Mouse (Mus musculus) layer of hippocampus, adult 18-20 months (tissue): Measurements from ENCODE around the gene Notum. TPM values are rescaled to one million over a fixed set of nuclear protein-coding genes. Genes with fewer than 3 reads are reported as not detected.

Source experiments
- DNase-seq, 2 experiments: peaks; one replicate each; pipeline ENCODE4 v3.0.0; 2022; ENCODE audit warnings: low spot score in 2 of 2
- microRNA-seq, 2 experiments: library from miRNA; unstranded; fragments of <30 nt; microRNA quantifications; one replicate each; pipeline ENCODE4 v1.2.0; 2021
- total RNA-seq, 2 experiments: library from RNA; stranded (reverse); gene quantifications; 2 replicates each; pipeline ENCODE4 v1.2.3; 2021

Notum gene
- total RNA-seq, 2 experiments from 2014 or later, result 2.6 to 5.5 TPM

- no peak for DNase-seq
Observed at GRCm38 (mm10) chr11:120620195-120620594, 40.8 kb downstream of the Notum start.

- DNase-seq, result no peak
Observed at GRCm38 (mm10) chr11:120618619-120619535, 42.1 kb downstream of the Notum start.

- DNase-seq, result peak; percentile 88 to 94
Observed at GRCm38 (mm10) chr11:120617519-120618112, 43.4 kb downstream of the Notum start, which contains the start of gene Pcyt2. Pcyt2 (minus strand) TSS chr11:120617936.

- DNase-seq, result no peak
Observed at GRCm38 (mm10) chr11:120616617-120617294, 44.2 kb downstream of the Notum start.

- DNase-seq, result no peak
Observed at GRCm38 (mm10) chr11:120615606-120616203, 45.3 kb downstream of the Notum start.

- no peak for DNase-seq
Observed at GRCm38 (mm10) chr11:120615167-120615566, 45.8 kb downstream of the Notum start.

GRCm38 (mm10) chr11:120613976-120614375 lies 47.0 kb downstream of the Notum start:
- DNase-seq, result no peak

- DNase-seq, result no peak
Observed at GRCm38 (mm10) chr11:120613481-120613972, 47.4 kb downstream of the Notum start.

GRCm38 (mm10) chr11:120612763-120613162 lies 48.2 kb downstream of the Notum start:
- DNase-seq, result peak in 1 of 2 experiments; percentile 77

- no peak for DNase-seq
Observed at GRCm38 (mm10) chr11:120610477-120611046, 50.4 kb downstream of the Notum start.

- DNase-seq, result no peak
Observed at GRCm38 (mm10) chr11:120609250-120609649, 51.7 kb downstream of the Notum start.

- DNase-seq, result no peak
Observed at GRCm38 (mm10) chr11:120608241-120609034, 52.5 kb downstream of the Notum start, which contains the start of gene Npb. Npb (plus strand) TSS chr11:120608477.

GRCm38 (mm10) chr11:120606764-120607163 lies 54.2 kb downstream of the Notum start:
- DNase-seq, result no peak

GRCm38 (mm10) chr11:120605667-120606066 lies 55.3 kb downstream of the Notum start:
- no peak for DNase-seq

Small RNA genes within 50 kb of the gene (microRNA-seq; reads per million reads assigned to microRNA genes)
- gene Mir6936, result 2.1 to 2.5 reads per million in 2 experiments

Other genes starting within 250 kb of the Notum start
- 10 to 100 TPM; 60.0 to 61.9 TPM for gene Nploc4, start 223.5 kb downstream of the Notum start, total RNA-seq
- gene Tspan10, start 218.5 kb downstream of the Notum start, total RNA-seq, result not detected
- under 1 TPM; 0.43 to 0.82 TPM for gene Pde6g, start 207.7 kb downstream of the Notum start, total RNA-seq
- 10 to 100 TPM; 13.1 to 13.5 TPM for gene Oxld1, start 203.1 kb downstream of the Notum start, total RNA-seq
- 10 to 100 TPM; 24.6 to 32.9 TPM for gene Ccdc137, start 203.1 kb downstream of the Notum start, total RNA-seq
- 10 to 100 TPM; 53.0 to 53.6 TPM for gene Arl16, start 193.6 kb downstream of the Notum start, total RNA-seq
- gene Mrpl12, start 176.6 kb downstream of the Notum start, total RNA-seq, result 10 to 100 TPM; 65.1 to 67.5 TPM
- 10 to 100 TPM; 18.9 to 19.3 TPM for gene Slc25a10, start 169.3 kb downstream of the Notum start, total RNA-seq
- not detected for gene Gcgr, start 130.5 kb downstream of the Notum start, total RNA-seq
- gene Mcrip1, start 111.4 kb downstream of the Notum start, total RNA-seq, result 10 to 100 TPM; 68.8 to 74.5 TPM
- gene Ppp1r27, start 110.0 kb downstream of the Notum start, total RNA-seq, result not detected
- 100 to 1,000 TPM; 122 to 132 TPM for gene P4hb, start 87.9 kb downstream of the Notum start, total RNA-seq
- gene Arhgdia, start 79.6 kb downstream of the Notum start, total RNA-seq, result 100 to 1,000 TPM; 293 to 295 TPM
- gene Alyref, start 62.8 kb downstream of the Notum start, total RNA-seq, result 10 to 100 TPM; 60.5 to 70.0 TPM
- 10 to 100 TPM; 93.5 to 97.0 TPM for gene Anapc11, start 62.8 kb downstream of the Notum start, total RNA-seq
- 1 to 10 TPM in 1 of 2 experiments, under 1 TPM in 1; 0.89 to 1.4 TPM for gene Npb, start 52.7 kb downstream of the Notum start, total RNA-seq
- gene Pcyt2, start 43.2 kb downstream of the Notum start, total RNA-seq, result 100 to 1,000 TPM; 118 to 128 TPM
- 10 to 100 TPM; 35.4 to 41.5 TPM for gene Sirt7, start 35.9 kb downstream of the Notum start, total RNA-seq
- gene Mafg, start 27.6 kb downstream of the Notum start, total RNA-seq, result 10 to 100 TPM; 70.0 to 71.5 TPM
- 1 to 10 TPM in 1 of 2 experiments, under 1 TPM in 1; 0.81 to 2.0 TPM for gene Pycr1, start 17.4 kb downstream of the Notum start, total RNA-seq
- gene Myadml2, start 13.0 kb downstream of the Notum start, total RNA-seq, result 1 to 10 TPM; 3.9 to 4.6 TPM
- gene Aspscr1, start 11.8 kb upstream of the Notum start, total RNA-seq, result 10 to 100 TPM; 46.1 to 54.3 TPM
- gene Cenpx, start 52.6 kb upstream of the Notum start, total RNA-seq, result 10 to 100 TPM; 15.8 to 18.7 TPM
- gene Lrrc45, start 52.8 kb upstream of the Notum start, total RNA-seq, result 10 to 100 TPM; 49.1 to 60.5 TPM
- 10 to 100 TPM; 32.0 to 40.0 TPM for gene Rac3, start 60.3 kb upstream of the Notum start, total RNA-seq
- gene Dcxr, start 66.1 kb upstream of the Notum start, total RNA-seq, result 10 to 100 TPM; 12.3 to 13.6 TPM
- 1 to 10 TPM; 1.2 to 1.7 TPM for gene Cbr2, start 70.9 kb upstream of the Notum start, total RNA-seq
- gene Hmga1b, start 101.6 kb upstream of the Notum start, total RNA-seq, result 10 to 100 TPM; 20.9 to 24.0 TPM
- gene Rfng, start 123.0 kb upstream of the Notum start, total RNA-seq, result 10 to 100 TPM; 57.1 to 59.9 TPM
- gene Gps1, start 123.1 kb upstream of the Notum start, total RNA-seq, result 100 to 1,000 TPM; 152 to 154 TPM
- gene Dus1l, start 135.2 kb upstream of the Notum start, total RNA-seq, result 10 to 100 TPM; 40.1 to 40.4 TPM
- 100 to 1,000 TPM; 183 to 187 TPM for gene Fasn, start 163.4 kb upstream of the Notum start, total RNA-seq